Mouse (Mus musculus) stomach, embryonic 14.5 days (tissue): ENCODE measurements at regions not wholly inside any gene's neighbourhood (a gene's known extent, or its start where the extent isn't known, plus 50 kb on each side); places are given as distances from the start of the nearest gene placed in this dataset.

Source experiments
- ATAC-seq: fragments of 200-750 bp; cut with Nextera tagmentation; 2 replicates; pipeline ENCODE4 v1.8.0; 2017; ENCODE audit warnings: low read depth, moderate TSS enrichment; ENCODE audit not compliant: insufficient number of reproducible peaks, insufficient read depth, low FRiP score
- H3K27ac ChIP-seq: fragments of 300-500 bp; sonication (generic); 2 replicates; pipeline ENCODE4 v1.5.1; 2014; ENCODE audit warnings: mild to moderate bottlenecking, low read length, moderate library complexity, mixed read lengths
- H3K27me3 ChIP-seq: fragments of 300-500 bp; sonication (generic); 2 replicates; pipeline ENCODE4 v1.6.1; 2014; ENCODE audit warnings: low read length, control low read depth, mixed read lengths; ENCODE audit not compliant: control insufficient read depth, insufficient read depth
- H3K36me3 ChIP-seq: fragments of 300-500 bp; sonication (generic); 2 replicates; pipeline ENCODE4 v1.6.1; 2014; ENCODE audit warnings: mild to moderate bottlenecking, control low read depth, low read length, moderate library complexity, mixed read lengths; ENCODE audit not compliant: control insufficient read depth, insufficient read depth
- H3K4me1 ChIP-seq: fragments of 300-500 bp; sonication (generic); 2 replicates; pipeline ENCODE4 v1.6.1; 2014; ENCODE audit warnings: low read length, control low read depth, mixed read lengths; ENCODE audit not compliant: control insufficient read depth, insufficient read depth
- H3K4me2 ChIP-seq: fragments of 300-500 bp; sonication (generic); replicated peaks from 2 replicates; pipeline ENCODE4 v1.6.1; 2014; ENCODE audit warnings: low read depth, low read length, control low read depth
- H3K4me3 ChIP-seq: fragments of 300-500 bp; sonication (generic); 2 replicates; pipeline ENCODE4 v1.5.1; 2014; ENCODE audit warnings: low read depth, low read length, control low read depth
- H3K9ac ChIP-seq: fragments of 300-500 bp; sonication (generic); replicated peaks from 2 replicates; pipeline ENCODE4 v1.6.1; 2014; ENCODE audit warnings: low read depth, mild to moderate bottlenecking, control low read depth, low read length, moderate library complexity, mixed read lengths
- H3K9me3 ChIP-seq: fragments of 300-500 bp; sonication (generic); 2 replicates; pipeline ENCODE4 v1.6.1; 2016; ENCODE audit warnings: low read depth, low read length, control low read depth; ENCODE audit not compliant: control insufficient read depth
- WGBS: fragments of 180-500 bp; shearing (Covaris S2); extraction: QIAGEN DNeasy Blood & Tissue Kit; methylation state at CpG from one replicate; pipeline ENCODE4 v1.1.7; 2014; 5-methylcytosine and 5-hydroxymethylcytosine counted together

- no peak overlapping the region for H3K4me3 ChIP-seq
- no peaks in the 10 kb centered on the region for H3K27me3 ChIP-seq
- no peak for ATAC-seq
- no peak overlapping the region for H3K4me2 ChIP-seq
- no peak overlapping the region for H3K9ac ChIP-seq
- 0 out of 2 replicates have a peak, but pooled peaks cover 2% of the 10 kb centered on the region for H3K4me1 ChIP-seq
- no peaks in the 10 kb centered on the region for H3K9me3 ChIP-seq
- WGBS, result 38% methylated on average over 8 of the region's 8 CpGs
- H3K27ac ChIP-seq, result no peak overlapping the region
- H3K36me3 ChIP-seq, result no peaks in the 10 kb centered on the region
Observed at GRCm38 (mm10) chr8:109012655-109013054, 481.2 kb upstream of the Pmfbp1 start.

GRCm38 (mm10) chr8:109013577-109013976 is 480.2 kb upstream of the Pmfbp1 start:
- H3K36me3 ChIP-seq, result no peaks in the 10 kb centered on the region
- H3K4me2 ChIP-seq, result no peak overlapping the region

GRCm38 (mm10) chr8:109014746-109015145 is 479.1 kb upstream of the Pmfbp1 start:
- no peak for ATAC-seq
- WGBS, result 65% methylated on average over 7 of the region's 7 CpGs

More at GRCm38 (mm10) chr8:109013577-109013976, 480.2 kb upstream of the Pmfbp1 start:
- Histone ChIP-seq H3K4me1 (0 out of 2 replicates have a peak, but pooled peaks cover 2% of the 10 kb centered on the region), H3K27me3 (no peaks in the 10 kb centered on the region), H3K4me3 (no peak overlapping the region), H3K9ac (no peak overlapping the region), H3K27ac (no peak overlapping the region), H3K9me3 (no peaks in the 10 kb centered on the region)
- ATAC-seq, result no peak
- 66% methylated on average over 7 of the region's 7 CpGs for WGBS

GRCm38 (mm10) chr8:109019565-109019964 is 474.3 kb upstream of the Pmfbp1 start:
- Histone ChIP-seq H3K27me3 (no peaks in the 10 kb centered on the region), H3K9me3 (no peaks in the 10 kb centered on the region), H3K4me1 (no peaks in the 10 kb centered on the region), H3K36me3 (no peaks in the 10 kb centered on the region), H3K27ac (no peak overlapping the region), H3K4me3 (no peak overlapping the region), H3K4me2 (no peak overlapping the region), H3K9ac (no peak overlapping the region)
- WGBS, result 86% methylated on average over 7 of the region's 7 CpGs
- no peak for ATAC-seq

More at GRCm38 (mm10) chr8:109014746-109015145, 479.1 kb upstream of the Pmfbp1 start:
- Histone ChIP-seq H3K9ac (no peak overlapping the region), H3K9me3 (no peaks in the 10 kb centered on the region), H3K4me3 (no peak overlapping the region), H3K27ac (no peak overlapping the region), H3K36me3 (no peaks in the 10 kb centered on the region), H3K4me2 (no peak overlapping the region), H3K4me1 (0 out of 2 replicates have a peak, but pooled peaks cover 2% of the 10 kb centered on the region), H3K27me3 (no peaks in the 10 kb centered on the region)

GRCm38 (mm10) chr8:109020102-109020501 is 473.7 kb upstream of the Pmfbp1 start:
- no peaks in the 10 kb centered on the region for H3K9me3 ChIP-seq
- no peak overlapping the region for H3K27ac ChIP-seq
- H3K27me3 ChIP-seq, result no peaks in the 10 kb centered on the region
- H3K4me2 ChIP-seq, result no peak overlapping the region
- no peak overlapping the region for H3K9ac ChIP-seq
- H3K36me3 ChIP-seq, result no peaks in the 10 kb centered on the region
- WGBS, result 89% methylated on average over 4 of the region's 4 CpGs
- no peak for ATAC-seq
- H3K4me3 ChIP-seq, result no peak overlapping the region
- H3K4me1 ChIP-seq, result no peaks in the 10 kb centered on the region

GRCm38 (mm10) chr8:109027923-109028322 is 465.9 kb upstream of the Pmfbp1 start:
- H3K4me2 ChIP-seq, result no peak overlapping the region
- no peaks in the 10 kb centered on the region for H3K36me3 ChIP-seq
- H3K27me3 ChIP-seq, result no peaks in the 10 kb centered on the region
- no peak overlapping the region for H3K4me3 ChIP-seq
- 90% methylated on average over 8 of the region's 8 CpGs for WGBS
- no peak overlapping the region for H3K27ac ChIP-seq
- ATAC-seq, result no peak
- no peaks in the 10 kb centered on the region for H3K4me1 ChIP-seq
- H3K9me3 ChIP-seq, result no peaks in the 10 kb centered on the region
- no peak overlapping the region for H3K9ac ChIP-seq

GRCm38 (mm10) chr8:109053608-109054007 is 440.2 kb upstream of the Pmfbp1 start:
- no peak for ATAC-seq

GRCm38 (mm10) chr8:109059152-109059551 is 434.7 kb upstream of the Pmfbp1 start:
- no peak overlapping the region for H3K4me2 ChIP-seq
- no peak for ATAC-seq
- no peak overlapping the region for H3K9ac ChIP-seq
- no peak overlapping the region for H3K27ac ChIP-seq
- H3K4me3 ChIP-seq, result no peak overlapping the region
- H3K36me3 ChIP-seq, result no peaks in the 10 kb centered on the region
- no peaks in the 10 kb centered on the region for H3K4me1 ChIP-seq
- WGBS, result 74% methylated on average over 5 of the region's 5 CpGs
- no peaks in the 10 kb centered on the region for H3K27me3 ChIP-seq
- no peaks in the 10 kb centered on the region for H3K9me3 ChIP-seq

More at GRCm38 (mm10) chr8:109053608-109054007, 440.2 kb upstream of the Pmfbp1 start:
- no peaks in the 10 kb centered on the region for H3K36me3 ChIP-seq
- H3K4me3 ChIP-seq, result no peak overlapping the region
- no peak overlapping the region for H3K9ac ChIP-seq
- H3K4me1 ChIP-seq, result no peaks in the 10 kb centered on the region
- H3K4me2 ChIP-seq, result no peak overlapping the region
- 0 out of 2 replicates have a peak, but pooled peaks cover 5% of the 10 kb centered on the region for H3K9me3 ChIP-seq
- WGBS, result 62% methylated on average over 4 of the region's 4 CpGs
- no peak overlapping the region for H3K27ac ChIP-seq
- no peaks in the 10 kb centered on the region for H3K27me3 ChIP-seq

GRCm38 (mm10) chr8:109062376-109062775 is 431.5 kb upstream of the Pmfbp1 start:
- Histone ChIP-seq H3K27ac (no peak overlapping the region), H3K4me2 (no peak overlapping the region)

More at GRCm38 (mm10) chr8:109062376-109062775, 431.5 kb upstream of the Pmfbp1 start:
- Histone ChIP-seq H3K4me3 (no peak overlapping the region), H3K36me3 (no peaks in the 10 kb centered on the region), H3K4me1 (no peaks in the 10 kb centered on the region), H3K27me3 (no peaks in the 10 kb centered on the region), H3K9me3 (no peaks in the 10 kb centered on the region), H3K9ac (no peak overlapping the region)
- no peak for ATAC-seq
